Mouse (Mus musculus) spleen, postnatal 4 days (tissue): ENCODE results near the gene Fam241b.

Experiments
- DNase-seq, 2 experiments: peaks; one replicate each; pipeline ENCODE4 v3.0.0; 2022; ENCODE audit warnings: low spot score in 2 of 2

Fam241b gene

DNA sequence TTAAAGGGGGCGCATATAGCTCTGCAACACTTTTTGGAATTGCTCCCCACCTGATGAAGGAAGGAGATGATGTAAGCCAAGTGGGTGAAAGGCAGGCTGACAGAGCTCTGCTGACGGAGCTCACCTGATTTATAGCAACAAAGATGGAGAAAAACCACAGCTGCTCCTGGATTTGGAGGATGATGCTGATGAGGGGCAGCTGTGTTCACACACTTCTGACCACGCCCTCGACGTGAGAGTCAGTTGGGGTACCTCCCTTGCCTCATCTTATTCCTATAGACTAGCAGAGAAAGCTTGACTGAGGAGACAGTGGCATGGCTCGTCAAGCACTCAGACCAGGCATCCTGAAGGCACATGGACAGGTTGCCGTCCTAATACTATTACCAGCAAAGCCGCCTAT lies at the start of gene Fam241b:
Fam241b (minus strand) TSS at position 101 of the 400 bp plus-strand sequence.
- DNase-seq, result no peak

DNA sequence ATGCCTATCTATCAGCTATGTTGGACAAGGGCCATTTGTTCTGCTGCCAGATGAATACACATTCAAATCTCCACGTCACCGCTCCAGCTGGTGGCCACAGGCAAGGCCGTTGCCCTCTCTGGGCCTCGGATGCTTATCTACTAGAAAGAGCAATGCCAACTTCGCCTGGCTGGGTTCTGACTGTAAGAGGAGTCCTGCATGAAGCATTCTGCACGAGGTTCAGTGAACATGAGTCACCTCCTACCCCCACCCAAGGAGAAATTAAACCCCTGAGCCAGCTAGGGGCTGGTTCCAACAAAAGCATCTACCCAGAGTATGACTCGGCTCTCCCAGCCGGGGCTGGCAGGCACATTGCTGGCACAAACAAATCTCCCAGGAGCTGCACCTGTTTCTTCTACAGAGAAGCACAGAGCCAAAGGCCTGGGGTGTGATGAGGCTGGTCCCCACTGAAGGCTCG lies 49.0 kb upstream of the Fam241b start:
- no peak for DNase-seq

- no peak for DNase-seq
Measured at GRCm38 (mm10) chr10:62190821-62191220, 47.1 kb upstream of the Fam241b start.

DNA sequence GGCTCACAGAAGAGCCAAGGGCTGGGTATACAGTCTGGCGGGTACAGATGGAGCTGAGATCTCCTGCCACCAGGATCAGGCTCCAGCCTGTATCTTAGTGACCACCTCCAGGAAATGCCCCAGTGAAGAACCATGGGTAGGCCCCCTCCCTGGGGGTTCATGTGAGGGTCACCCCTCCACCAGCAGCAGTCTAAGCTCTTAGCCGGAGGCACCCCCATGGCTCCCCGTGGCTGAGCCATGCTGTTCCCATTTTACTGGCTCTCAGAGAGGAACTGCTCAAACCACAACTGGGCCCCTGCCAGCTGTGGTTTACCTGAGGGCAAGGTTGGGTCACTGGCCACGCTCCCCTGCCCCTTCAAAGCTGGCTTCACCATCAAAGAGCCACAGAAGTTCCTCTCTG lies 46.2 kb upstream of the Fam241b start:
- DNase-seq, result peak; percentile 65 to 78

DNA sequence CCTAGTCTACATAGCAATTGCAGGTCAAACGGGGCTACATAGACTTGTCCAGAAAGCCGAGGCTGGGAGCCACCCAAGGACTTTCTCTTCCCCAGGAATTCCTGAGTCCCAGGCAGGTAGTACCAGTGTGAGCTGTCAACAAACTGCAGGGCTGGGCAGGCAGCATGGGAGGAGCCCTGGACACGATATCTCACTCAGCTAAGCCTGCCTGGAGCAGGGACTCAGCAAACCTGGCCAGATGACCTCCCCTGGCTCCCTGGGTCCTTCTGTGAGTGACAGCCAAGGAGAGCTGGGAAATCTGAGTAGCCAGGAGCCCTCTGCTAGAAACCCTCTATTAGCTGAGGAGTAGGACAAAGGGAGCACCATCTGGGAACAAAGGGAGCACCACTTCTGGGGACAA lies 45.6 kb upstream of the Fam241b start:
- no peak for DNase-seq

- DNase-seq, result peak; percentile 84 to 96
Measured at GRCm38 (mm10) chr10:62186882-62187281, 43.2 kb upstream of the Fam241b start.

GRCm38 (mm10) chr10:62183053-62183452 lies 39.3 kb upstream of the Fam241b start:
- peak; percentile 91 to 98 for DNase-seq

- DNase-seq, result no peak
Measured at GRCm38 (mm10) chr10:62182471-62183014, 38.8 kb upstream of the Fam241b start.

DNA sequence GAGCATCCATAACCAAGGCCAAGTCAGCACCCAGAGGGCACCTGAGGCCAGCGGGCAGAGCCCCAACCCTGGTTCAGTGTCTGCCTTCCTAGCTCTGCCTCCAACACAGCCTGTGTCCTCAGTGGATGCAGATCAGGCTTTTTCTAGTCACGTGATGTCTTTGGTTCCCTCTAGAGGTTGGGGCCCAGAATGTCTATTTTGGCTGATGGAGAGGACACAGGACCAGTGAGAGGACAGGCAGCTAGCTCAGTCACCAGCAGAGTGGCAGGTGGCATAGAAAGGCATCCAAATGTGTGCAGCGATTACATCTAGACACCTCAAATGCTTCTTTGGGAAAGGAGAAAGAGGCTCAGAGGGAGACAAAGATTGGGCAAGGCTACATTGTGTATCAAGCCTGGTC lies 38.0 kb upstream of the Fam241b start:
- no peak for DNase-seq

GRCm38 (mm10) chr10:62179944-62180343 lies 36.2 kb upstream of the Fam241b start:
- no peak for DNase-seq

DNA sequence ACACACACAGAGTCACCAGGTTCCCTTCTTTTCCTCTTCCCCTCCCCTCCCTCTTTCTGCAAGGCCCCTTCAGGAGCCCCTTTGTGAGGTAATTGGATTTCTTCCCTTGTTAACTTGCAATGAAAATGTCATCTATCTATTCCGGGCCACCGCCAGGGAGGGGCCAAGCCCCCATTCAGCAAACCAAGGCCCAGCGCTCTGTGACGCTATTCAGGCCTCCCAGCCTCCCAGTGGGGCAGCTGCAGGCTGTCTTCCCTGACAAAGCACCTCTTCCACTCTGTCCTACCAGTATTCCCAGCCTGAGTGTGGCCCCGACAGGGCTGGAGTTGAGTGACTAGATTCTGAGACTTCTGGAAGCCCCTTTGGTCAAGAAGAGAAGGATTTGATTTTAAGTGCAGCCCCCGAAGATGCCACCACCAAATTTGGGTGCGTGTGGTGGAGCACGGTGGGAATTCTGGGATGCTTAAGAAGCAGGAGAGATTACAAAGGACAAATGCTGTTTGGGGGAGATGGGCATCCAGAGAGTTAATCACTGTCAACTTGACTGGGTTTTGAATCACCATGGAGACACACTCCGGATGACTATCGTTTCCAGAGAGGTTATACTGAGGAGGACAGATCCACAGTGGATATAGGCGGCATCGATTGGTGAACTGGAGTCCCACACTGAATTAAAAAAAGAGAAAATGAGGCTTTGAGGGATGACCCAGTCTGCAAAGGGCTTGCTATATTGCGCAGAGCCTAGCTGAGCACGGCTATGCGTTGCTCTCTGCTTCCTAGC lies 31.0 kb upstream of the Fam241b start:
- DNase-seq, result no peak

DNA sequence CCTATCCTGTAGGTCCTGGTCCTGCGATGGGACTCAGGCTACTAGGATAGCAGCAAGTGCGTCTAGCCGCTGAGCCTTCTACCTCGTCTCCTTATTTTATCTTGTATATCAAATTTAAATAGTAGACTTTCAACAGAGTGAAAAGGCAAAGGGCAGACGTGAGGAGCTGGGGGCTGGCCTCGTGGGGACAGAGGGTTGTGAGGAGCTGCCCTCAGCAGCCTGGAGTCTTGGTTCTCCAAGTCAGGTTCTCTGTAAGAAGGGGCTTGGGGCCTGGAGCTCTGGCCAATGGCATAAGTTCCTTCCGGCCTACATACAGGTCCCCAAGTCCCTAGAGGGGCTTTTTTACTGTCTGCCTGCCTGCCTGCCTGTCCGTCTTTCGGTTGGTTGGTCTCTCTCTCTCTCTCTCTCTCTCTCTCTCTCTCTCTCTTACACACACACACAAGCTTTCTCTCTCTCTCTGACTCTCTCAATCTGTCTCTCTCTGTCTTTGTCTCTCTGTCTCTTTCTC lies 30.3 kb upstream of the Fam241b start:
- DNase-seq, result no peak

DNA sequence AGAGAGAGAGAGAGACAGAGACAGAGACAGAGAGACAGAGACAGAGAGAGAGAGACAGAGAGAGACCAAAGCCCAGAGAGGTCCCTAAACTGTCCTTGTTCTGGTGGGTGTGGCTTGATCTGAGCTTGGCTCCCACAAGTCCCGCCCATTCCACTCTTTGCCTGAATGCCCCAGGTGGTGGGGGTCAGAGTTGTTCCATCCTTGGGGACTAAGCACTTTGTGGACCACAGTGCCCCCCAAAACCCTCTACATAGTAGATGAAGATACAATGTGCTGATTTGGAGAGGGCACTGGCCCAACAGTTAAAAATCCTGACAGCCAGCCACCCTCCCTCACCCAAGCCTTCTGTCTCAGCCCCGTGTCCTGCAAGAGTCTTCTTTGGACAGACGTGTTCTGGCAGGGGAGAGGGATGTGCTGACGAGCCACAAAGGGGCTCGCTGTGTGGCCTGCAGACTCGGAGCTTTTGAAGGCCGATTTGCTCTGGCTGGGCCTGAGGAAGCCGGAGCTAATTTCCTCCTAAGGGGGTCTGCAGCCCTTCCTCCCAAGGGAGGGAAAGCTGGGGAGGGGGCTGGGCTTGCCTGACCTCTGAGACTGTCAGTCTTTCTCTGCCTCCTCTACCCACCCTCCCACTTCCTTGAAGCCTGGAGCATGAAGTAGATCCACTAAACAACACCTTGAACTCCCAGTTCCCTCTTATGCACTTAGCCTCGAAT lies 29.3 kb upstream of the Fam241b start:
- DNase-seq, result no peak

- peak; percentile 24 to 61 for DNase-seq
Measured at GRCm38 (mm10) chr10:62162410-62162809, 18.7 kb upstream of the Fam241b start.

- no peak for DNase-seq
Measured at GRCm38 (mm10) chr10:62149929-62150328, 6.2 kb upstream of the Fam241b start.

- no peak for DNase-seq
Measured at GRCm38 (mm10) chr10:62147466-62148248, 3.9 kb upstream of the Fam241b start.

DNA sequence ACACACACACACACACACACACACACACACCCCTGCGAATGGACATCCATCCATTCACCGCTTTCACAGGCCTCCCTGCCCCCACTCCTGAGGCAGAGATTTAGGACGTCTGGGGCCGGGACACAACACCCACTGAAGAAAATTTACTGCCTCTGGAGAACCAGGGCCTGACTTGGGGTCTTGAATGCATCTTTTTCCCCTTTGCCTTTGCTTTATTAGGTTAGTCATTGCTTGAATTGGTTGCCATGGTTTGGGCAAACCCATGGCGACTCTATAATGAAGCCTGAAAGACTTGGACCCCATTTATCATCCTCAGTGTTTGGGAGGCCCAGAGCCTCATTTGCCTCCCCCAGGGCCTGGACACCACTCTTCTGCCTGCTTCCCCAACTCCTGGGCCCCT lies 2.2 kb upstream of the Fam241b start:
- DNase-seq, result no peak

- DNase-seq, result no peak
Measured at GRCm38 (mm10) chr10:62138040-62138439, 5.7 kb downstream of the Fam241b start.

GRCm38 (mm10) chr10:62137150-62137549 lies 6.6 kb downstream of the Fam241b start:
- no peak for DNase-seq

DNA sequence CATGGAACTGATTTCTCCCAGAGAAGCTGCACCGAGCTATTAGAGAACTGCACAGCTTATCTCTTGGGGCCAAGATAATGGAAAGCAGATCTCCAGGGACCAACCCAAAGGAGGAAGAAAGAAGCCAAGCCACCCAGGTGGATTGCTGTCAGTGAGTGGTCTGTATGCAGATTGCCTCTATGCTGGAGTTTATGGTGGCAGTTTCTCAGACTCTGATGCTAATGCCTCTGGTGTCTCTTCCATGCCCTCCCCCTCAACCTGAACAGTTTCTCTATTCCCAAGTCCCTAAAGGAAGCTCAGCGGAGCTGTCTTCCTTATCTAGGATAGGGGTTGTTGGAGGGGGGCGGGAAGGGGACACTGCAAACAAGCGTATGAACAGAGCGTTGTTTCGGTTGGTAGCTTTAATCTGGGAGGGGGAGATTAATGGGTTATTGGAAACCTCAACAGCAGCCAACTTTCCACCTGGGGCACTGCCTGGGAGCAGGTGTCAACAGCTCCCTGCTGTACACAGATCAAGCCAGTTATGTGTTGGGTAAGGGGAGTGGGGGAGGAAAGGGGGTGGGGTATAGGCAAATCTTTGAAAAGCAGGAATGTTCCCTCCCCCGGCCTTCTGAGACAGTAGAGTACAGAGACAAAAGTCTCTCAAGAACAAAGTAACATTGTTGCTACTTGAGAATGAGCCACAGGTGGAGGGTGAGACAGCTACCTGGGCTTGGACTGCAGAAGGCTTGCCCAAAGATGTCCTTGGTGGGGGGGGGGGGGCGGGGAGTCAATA lies 7.8 kb downstream of the Fam241b start:
- no peak for DNase-seq

- DNase-seq, result peak in 1 of 2 experiments; percentile 27
Measured at GRCm38 (mm10) chr10:62132691-62133281, 10.9 kb downstream of the Fam241b start, which contains the start of gene Neurog3. Gene Neurog3, plus strand, starts transcription at chr10:62133090.
